Mouse (Mus musculus): ENCODE results near the gene Lefty2. TPM values are rescaled to one million over a fixed set of nuclear protein-coding genes. Genes with fewer than 3 reads are reported as not detected.
"Not testable (repeated sequence)": the region's sequence is repeated elsewhere in the genome, so short reads cannot be mapped to it uniquely, and the experiment has no call there.

The Lefty2 gene
- polyA plus RNA-seq, 1 experiment from 2014 or later, result 0.35 TPM

DNA sequence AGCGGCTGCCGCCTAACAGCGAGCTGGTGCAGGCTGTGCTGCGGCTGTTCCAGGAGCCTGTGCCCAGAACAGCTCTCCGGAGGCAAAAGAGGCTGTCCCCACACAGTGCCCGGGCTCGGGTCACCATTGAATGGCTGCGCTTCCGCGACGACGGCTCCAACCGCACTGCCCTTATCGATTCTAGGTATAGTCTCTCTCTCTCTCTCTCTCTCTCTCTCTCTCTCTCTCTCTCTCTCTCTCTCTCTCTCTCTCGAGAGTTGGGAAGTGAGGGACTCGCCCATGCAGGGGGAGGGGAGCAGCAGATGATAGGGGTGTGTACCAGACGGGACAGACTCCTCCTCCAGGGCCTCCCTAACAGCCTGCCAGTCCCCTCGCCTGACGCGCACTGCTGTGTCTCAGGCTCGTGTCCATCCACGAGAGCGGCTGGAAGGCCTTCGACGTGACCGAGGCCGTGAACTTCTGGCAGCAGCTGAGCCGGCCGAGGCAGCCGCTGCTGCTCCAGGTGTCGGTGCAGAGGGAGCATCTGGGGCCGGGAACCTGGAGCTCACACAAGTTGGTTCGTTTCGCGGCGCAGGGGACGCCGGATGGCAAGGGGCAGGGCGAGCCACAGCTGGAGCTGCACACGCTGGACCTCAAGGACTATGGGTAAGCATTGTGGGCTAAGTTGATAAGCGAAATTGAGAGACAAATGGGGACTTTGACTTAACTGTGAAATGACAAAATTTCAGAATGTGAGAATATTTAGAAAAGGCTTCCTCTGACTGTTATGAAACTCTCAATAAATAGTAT lies 43.9 kb downstream of the Lefty2 start:
- H3K27me3 ChIP-seq (ENCODE audit: control insufficient read depth, insufficient read depth, low read length), result peaks cover 15% of the 10 kb centered on the region

DNA sequence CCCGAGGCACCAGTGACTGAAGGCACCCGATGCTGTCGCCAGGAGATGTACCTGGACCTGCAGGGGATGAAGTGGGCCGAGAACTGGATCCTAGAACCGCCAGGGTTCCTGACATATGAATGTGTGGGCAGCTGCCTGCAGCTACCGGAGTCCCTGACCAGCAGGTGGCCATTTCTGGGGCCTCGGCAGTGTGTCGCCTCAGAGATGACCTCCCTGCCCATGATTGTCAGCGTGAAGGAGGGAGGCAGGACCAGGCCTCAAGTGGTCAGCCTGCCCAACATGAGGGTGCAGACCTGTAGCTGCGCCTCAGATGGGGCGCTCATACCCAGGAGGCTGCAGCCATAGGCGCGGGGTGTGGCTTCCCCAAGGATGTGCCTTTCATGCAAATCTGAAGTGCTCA lies 44.7 kb downstream of the Lefty2 start:
- H3K4me1 ChIP-seq (ENCODE audit: control insufficient read depth, insufficient read depth, low read length); H3K9ac ChIP-seq (ENCODE audit: low read length); H3K4me3 ChIP-seq (replicated peaks; ENCODE audit: low read length); H3K4me2 ChIP-seq (ENCODE audit: low read depth, low read length); H3K36me3 ChIP-seq (ENCODE audit: control insufficient read depth, insufficient read depth, low read length); H3K9me3 ChIP-seq (replicated peaks; ENCODE audit: control insufficient read depth, low read length); H3K27ac ChIP-seq (ENCODE audit: low read length); ATAC-seq (ENCODE audit: insufficient read depth, low FRiP score): not testable (repeated sequence)
- H3K27me3 ChIP-seq (ENCODE audit: control insufficient read depth, insufficient read depth, low read length), result peaks cover 15% of the 10 kb centered on the region
- 66% methylated on average over 13 of the region's 13 CpGs for WGBS

More for the DNA sequence above, 43.9 kb downstream of the Lefty2 start:
- not testable (repeated sequence) for H3K27ac ChIP-seq (ENCODE audit: low read length); H3K36me3 ChIP-seq (ENCODE audit: control insufficient read depth, insufficient read depth, low read length); H3K9me3 ChIP-seq (replicated peaks; ENCODE audit: control insufficient read depth, low read length); H3K4me1 ChIP-seq (ENCODE audit: control insufficient read depth, insufficient read depth, low read length)
- Histone ChIP-seq H3K9ac (ENCODE audit: low read length) (peak overlapping the region; percentile 62), H3K4me3 (replicated peaks; ENCODE audit: low read length) (peak overlapping the region; percentile 40), H3K4me2 (ENCODE audit: low read depth, low read length) (peak overlapping the region; percentile 59)
- WGBS, result 3% methylated on average over 35 of the region's 41 CpGs
- ATAC-seq (ENCODE audit: insufficient read depth, low FRiP score), result peak; percentile 93

DNA sequence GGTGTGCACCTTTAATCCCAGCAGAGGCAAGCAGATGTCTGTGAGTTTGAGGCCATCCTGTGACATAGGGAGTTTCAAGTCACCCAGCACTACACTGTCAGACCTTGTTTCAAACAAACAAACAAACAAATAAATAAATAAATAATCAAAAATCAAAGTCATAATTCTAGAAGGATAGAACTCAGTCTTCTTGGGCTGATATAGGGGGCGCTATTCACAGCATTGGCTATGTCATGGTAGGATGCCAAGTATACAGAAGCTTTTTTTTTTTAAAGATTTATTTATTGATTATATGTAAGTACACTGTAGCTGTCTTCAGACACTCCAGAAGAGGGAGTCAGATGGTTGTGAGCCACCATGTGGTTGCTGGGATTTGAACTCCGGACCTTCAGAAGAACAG lies 45.9 kb downstream of the Lefty2 start:
- not testable (repeated sequence) for ATAC-seq (ENCODE audit: insufficient read depth, low FRiP score); H3K4me2 ChIP-seq (ENCODE audit: low read depth, low read length); H3K4me3 ChIP-seq (replicated peaks; ENCODE audit: low read length); H3K27ac ChIP-seq (ENCODE audit: low read length); H3K9me3 ChIP-seq (replicated peaks; ENCODE audit: control insufficient read depth, low read length); H3K36me3 ChIP-seq (ENCODE audit: control insufficient read depth, insufficient read depth, low read length); H3K9ac ChIP-seq (ENCODE audit: low read length)
- H3K4me1 ChIP-seq (ENCODE audit: control insufficient read depth, insufficient read depth, low read length), result peaks cover 14% of the 10 kb centered on the region
- peaks cover 15% of the 10 kb centered on the region for H3K27me3 ChIP-seq (ENCODE audit: control insufficient read depth, insufficient read depth, low read length)
- 70% methylated on average over 2 of the region's 2 CpGs for whole genome bisulfite sequencing

- H3K4me3 ChIP-seq (replicated peaks; ENCODE audit: low read length), result peak overlapping the region; percentile 97
- H3K9ac ChIP-seq (ENCODE audit: low read length), result peak overlapping the region; percentile 93
Observed at GRCm38 (mm10) chr1:180940776-180941460, 48.0 kb downstream of the Lefty2 start.

GRCm38 (mm10) chr1:180941726-180942125 lies 48.8 kb downstream of the Lefty2 start:
- 0 out of 2 replicates have a peak, but pooled peaks have one; percentile 0 for ATAC-seq (ENCODE audit: insufficient read depth, low FRiP score)
- peaks cover 42% of the 10 kb centered on the region for H3K4me1 ChIP-seq (ENCODE audit: control insufficient read depth, insufficient read depth, low read length)
- peak overlapping the region; percentile 93 for H3K9ac ChIP-seq (ENCODE audit: low read length)
- peak overlapping the region; percentile 79 for H3K4me2 ChIP-seq (ENCODE audit: low read depth, low read length)
- H3K9me3 ChIP-seq (replicated peaks; ENCODE audit: control insufficient read depth, low read length), result no peaks in the 10 kb centered on the region
- peak overlapping the region; percentile 96 for H3K27ac ChIP-seq (ENCODE audit: low read length)
- H3K27me3 ChIP-seq (ENCODE audit: control insufficient read depth, insufficient read depth, low read length), result no peaks in the 10 kb centered on the region
- H3K4me3 ChIP-seq (replicated peaks; ENCODE audit: low read length), result peak overlapping the region; percentile 97
- no peaks in the 10 kb centered on the region; the same call in 1 of the 2 replicates for H3K36me3 ChIP-seq (ENCODE audit: control insufficient read depth, insufficient read depth, low read length)
- WGBS, result 4% methylated on average over 18 of the region's 18 CpGs

More at GRCm38 (mm10) chr1:180940776-180941460, 48.0 kb downstream of the Lefty2 start:
- WGBS, result 81% methylated on average over 7 of the region's 7 CpGs
- H3K27me3 ChIP-seq (ENCODE audit: control insufficient read depth, insufficient read depth, low read length), result no peaks in the 10 kb centered on the region; the same call in 1 of the 2 replicates
- H3K4me2 ChIP-seq (ENCODE audit: low read depth, low read length), result peak overlapping the region; percentile 79
- H3K27ac ChIP-seq (ENCODE audit: low read length), result 0 out of 2 replicates have a peak overlapping the region, but pooled peaks have one; percentile 96
- no peak for ATAC-seq (ENCODE audit: insufficient read depth, low FRiP score)
- H3K9me3 ChIP-seq (replicated peaks; ENCODE audit: control insufficient read depth, low read length), result no peaks in the 10 kb centered on the region
- peaks cover 34% of the 10 kb centered on the region for H3K4me1 ChIP-seq (ENCODE audit: control insufficient read depth, insufficient read depth, low read length)
- no peaks in the 10 kb centered on the region for H3K36me3 ChIP-seq (ENCODE audit: control insufficient read depth, insufficient read depth, low read length)

DNA sequence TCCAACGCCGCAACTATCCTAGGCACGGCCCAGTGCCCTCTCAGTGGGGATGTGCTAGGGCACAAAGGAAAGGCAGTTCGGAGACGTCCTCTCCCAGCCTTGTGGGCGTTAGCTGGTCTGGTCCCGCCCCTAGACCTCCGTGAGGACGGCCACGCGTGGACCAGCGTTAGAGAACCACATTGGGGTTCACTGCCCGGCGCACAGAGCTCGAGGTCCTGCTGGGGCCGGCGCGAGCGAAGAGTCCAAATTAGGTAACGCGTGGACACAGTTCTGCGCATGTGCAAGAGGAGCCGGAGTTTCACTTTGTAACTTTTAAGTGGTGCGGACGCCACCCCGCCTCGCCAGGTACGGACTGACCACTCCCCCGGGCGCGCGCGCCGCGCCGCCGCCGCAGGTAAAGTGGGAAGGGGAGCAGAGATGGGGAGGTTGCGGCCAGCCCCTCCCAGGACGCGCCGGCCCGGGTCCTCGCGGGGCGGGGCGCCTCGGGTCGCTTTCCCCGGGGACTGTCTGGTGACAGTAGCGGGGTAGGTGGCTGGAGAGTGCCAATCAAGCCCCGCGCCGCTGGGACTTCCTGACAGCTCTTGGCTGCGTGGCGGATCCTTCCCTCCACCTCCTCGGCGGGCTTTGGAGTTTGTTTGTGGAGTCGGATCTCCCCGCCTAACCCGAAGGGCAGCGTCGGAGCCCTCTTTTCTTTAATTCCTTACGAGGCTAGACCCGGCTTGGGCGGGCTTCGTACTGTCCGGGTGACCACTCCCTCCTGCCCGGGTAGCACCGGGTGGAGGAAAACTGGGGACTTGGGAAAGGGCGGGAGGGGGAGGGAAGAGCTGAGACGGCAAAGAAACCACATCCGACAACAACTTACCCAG lies 49.5 kb downstream of the Lefty2 start, which contains the start of gene Tmem63a:
Gene Tmem63a, plus strand, starts transcription at position 179 of the 866 bp plus-strand sequence.
- H3K4me1 ChIP-seq (ENCODE audit: control insufficient read depth, insufficient read depth, low read length), result peaks cover 42% of the 10 kb centered on the region

GRCm38 (mm10) chr1:180943032-180943644 lies 50.2 kb downstream of the Lefty2 start:
- H3K9me3 ChIP-seq (replicated peaks; ENCODE audit: control insufficient read depth, low read length), result no peaks in the 10 kb centered on the region
- peak overlapping the region; percentile 97 for H3K4me3 ChIP-seq (replicated peaks; ENCODE audit: low read length)
- 43% methylated on average over 11 of the region's 11 CpGs for WGBS
- H3K4me2 ChIP-seq (ENCODE audit: low read depth, low read length), result peak overlapping the region; percentile 79
- no peaks in the 10 kb centered on the region for H3K27me3 ChIP-seq (ENCODE audit: control insufficient read depth, insufficient read depth, low read length)
- ATAC-seq (ENCODE audit: insufficient read depth, low FRiP score), result no peak
- peak overlapping the region; percentile 93 for H3K9ac ChIP-seq (ENCODE audit: low read length)
- H3K4me1 ChIP-seq (ENCODE audit: control insufficient read depth, insufficient read depth, low read length), result peaks cover 44% of the 10 kb centered on the region
- peak overlapping the region; percentile 96 for H3K27ac ChIP-seq (ENCODE audit: low read length)
- no peaks in the 10 kb centered on the region; the same call in 1 of the 2 replicates for H3K36me3 ChIP-seq (ENCODE audit: control insufficient read depth, insufficient read depth, low read length)

More for the DNA sequence above, 49.5 kb downstream of the Lefty2 start, which contains the start of gene Tmem63a:
- Histone ChIP-seq H3K27me3 (ENCODE audit: control insufficient read depth, insufficient read depth, low read length) (no peaks in the 10 kb centered on the region), H3K4me2 (ENCODE audit: low read depth, low read length) (peak within 1 kb of the TSS; percentile 79), H3K9me3 (replicated peaks; ENCODE audit: control insufficient read depth, low read length) (no peaks in the 10 kb centered on the region), H3K9ac (ENCODE audit: low read length) (peak within 1 kb of the TSS; percentile 93), H3K27ac (ENCODE audit: low read length) (peak within 1 kb of the TSS; percentile 96), H3K4me3 (replicated peaks; ENCODE audit: low read length) (peak within 1 kb of the TSS; percentile 97), H3K36me3 (ENCODE audit: control insufficient read depth, insufficient read depth, low read length) (no peaks in the 10 kb centered on the region; the same call in 1 of the 2 replicates)
- WGBS, result under 1% methylated on average over 73 of the region's 73 CpGs
- ATAC-seq (ENCODE audit: insufficient read depth, low FRiP score), result peak; percentile 68

- Histone ChIP-seq H3K27ac (ENCODE audit: low read length) (peak overlapping the region; percentile 96), H3K4me2 (ENCODE audit: low read depth, low read length) (peak overlapping the region; percentile 79; the same call in 1 of the 2 replicates), H3K36me3 (ENCODE audit: control insufficient read depth, insufficient read depth, low read length) (no peaks in the 10 kb centered on the region; the same call in none of the 2 replicates), H3K9ac (ENCODE audit: low read length) (peak overlapping the region; percentile 44), H3K27me3 (ENCODE audit: control insufficient read depth, insufficient read depth, low read length) (no peaks in the 10 kb centered on the region), H3K4me3 (replicated peaks; ENCODE audit: low read length) (no peak overlapping the region), H3K9me3 (replicated peaks; ENCODE audit: control insufficient read depth, low read length) (no peaks in the 10 kb centered on the region), H3K4me1 (ENCODE audit: control insufficient read depth, insufficient read depth, low read length) (peaks cover 44% of the 10 kb centered on the region)
- 52% methylated on average over 1 of the region's 1 CpGs for WGBS
- ATAC-seq (ENCODE audit: insufficient read depth, low FRiP score), result no peak
Observed at GRCm38 (mm10) chr1:180943896-180944295, 51.0 kb downstream of the Lefty2 start.
